Mouse (Mus musculus): ENCODE results near the gene S100a4.

- TF ChIP-seq POLR2A (IDR thresholded peaks at IDR 0.05; ENCODE audit: low read depth, low read length) = no peak
- no peak for TF ChIP-seq CTCF (IDR thresholded peaks at IDR 0.05; ENCODE audit: borderline replicate concordance, insufficient read depth, low read length)
Observed at GRCm38 (mm10) chr3:90609102-90609501, 5.5 kb downstream of the S100a4 start.

Measured in embryonic fibroblast, embryonic 13.5 days (primary cell).